Mouse (Mus musculus) kidney, embryonic 14.5 days (tissue): ENCODE results near the gene Scube3. TPM values are rescaled to one million over a fixed set of nuclear protein-coding genes. Genes with fewer than 3 reads are reported as not detected.

Experiments
- ATAC-seq: fragments of 200-750 bp; cut with Nextera tagmentation; 2 replicates; pipeline ENCODE4 v1.8.0; 2017; ENCODE audit warnings: moderate number of reproducible peaks, mild to moderate bottlenecking, moderate TSS enrichment, moderate library complexity; ENCODE audit not compliant: low FRiP score, low TSS enrichment
- H3K27ac ChIP-seq: fragments of 300-500 bp; sonication (generic); 2 replicates; pipeline ENCODE4 v1.5.1; 2014; ENCODE audit warnings: low read depth, mild to moderate bottlenecking, low read length, moderate library complexity, mixed read lengths
- H3K27me3 ChIP-seq: fragments of 300-500 bp; sonication (generic); 2 replicates; pipeline ENCODE4 v1.6.1; 2014; ENCODE audit warnings: mild to moderate bottlenecking, low read length; ENCODE audit not compliant: control insufficient read depth, insufficient read depth
- H3K36me3 ChIP-seq: fragments of 300-500 bp; sonication (generic); 2 replicates; pipeline ENCODE4 v1.6.1; 2014; ENCODE audit warnings: low read length, mixed read lengths; ENCODE audit not compliant: control insufficient read depth, insufficient read depth
- H3K4me1 ChIP-seq: fragments of 300-500 bp; sonication (generic); 2 replicates; pipeline ENCODE4 v1.6.1; 2014; ENCODE audit warnings: low read length, mixed read lengths; ENCODE audit not compliant: control insufficient read depth, insufficient read depth
- H3K4me2 ChIP-seq: fragments of 300-500 bp; sonication (generic); replicated peaks from 2 replicates; pipeline ENCODE4 v1.6.1; 2014; ENCODE audit warnings: low read depth, mild to moderate bottlenecking, low read length
- H3K4me3 ChIP-seq: fragments of 300-500 bp; sonication (generic); 2 replicates; pipeline ENCODE4 v1.5.1; 2014; ENCODE audit warnings: mild to moderate bottlenecking, low read length
- H3K9ac ChIP-seq: fragments of 300-500 bp; sonication (generic); 2 replicates; pipeline ENCODE4 v1.6.1; 2014; ENCODE audit warnings: low read depth, mild to moderate bottlenecking, low read length, moderate library complexity
- H3K9me3 ChIP-seq: fragments of 300-500 bp; sonication (generic); 2 replicates; pipeline ENCODE4 v1.6.1; 2016; ENCODE audit warnings: low read length; ENCODE audit not compliant: control insufficient read depth
- WGBS: fragments of 180-500 bp; shearing (Covaris S2); extraction: QIAGEN DNeasy Blood & Tissue Kit; methylation state at CpG from one replicate; pipeline ENCODE4 v1.1.7; 2014; 5-methylcytosine and 5-hydroxymethylcytosine counted together
- polyA plus RNA-seq: library from polyadenylated mRNA; unstranded; fragments of >200 nt; fragmentation: Nextera tagmentation; extraction: Ambion mirVana; gene quantifications from 2 replicates; pipeline ENCODE4 v1.2.1, GENCODE M21; 2014

Scube3 gene
- polyA plus RNA-seq: 20.5 and 31.3 TPM in 2 replicates

GRCm38 (mm10) chr17:28141771-28142699, at the start of gene Scube3:
Gene Scube3 (plus strand): TSS chr17:28142141.
- WGBS: under 1% methylated on average over 56 of the region's 97 CpGs
- H3K9ac ChIP-seq: peak within 1 kb of the TSS; percentile 71
- no peaks in the 10 kb centered on the region for H3K9me3 ChIP-seq
- H3K4me2 ChIP-seq: peak within 1 kb of the TSS; percentile 68
- H3K27me3 ChIP-seq: no peaks in the 10 kb centered on the region
- H3K4me1 ChIP-seq: peaks cover 45% of the 10 kb centered on the region
- H3K4me3 ChIP-seq: peak within 1 kb of the TSS; percentile 59
- peak within 1 kb of the TSS; percentile 88 for H3K27ac ChIP-seq
- H3K36me3 ChIP-seq: no peaks in the 10 kb centered on the region
- ATAC-seq: peak; percentile 30; the same call in 1 of the 2 replicates

- H3K36me3 ChIP-seq: no peaks in the 10 kb centered on the region
- H3K4me1 ChIP-seq: no peaks in the 10 kb centered on the region
- no peak overlapping the region for H3K9ac ChIP-seq
- no peak overlapping the region for H3K27ac ChIP-seq
- WGBS: 87% methylated on average over 2 of the region's 2 CpGs
- peaks cover 8% of the 10 kb centered on the region; the same call in 1 of the 2 replicates for H3K9me3 ChIP-seq
- no peak for ATAC-seq
- H3K27me3 ChIP-seq: no peaks in the 10 kb centered on the region
- no peak overlapping the region for H3K4me3 ChIP-seq
- no peak overlapping the region for H3K4me2 ChIP-seq
Observed at GRCm38 (mm10) chr17:28092297-28092696, 49.6 kb upstream of the Scube3 start.

GRCm38 (mm10) chr17:28093837-28094236, 48.1 kb upstream of the Scube3 start:
- no peak for ATAC-seq
- 76% methylated on average over 3 of the region's 3 CpGs for WGBS
- H3K4me1 ChIP-seq: peaks cover 6% of the 10 kb centered on the region
- H3K9me3 ChIP-seq: peaks cover 8% of the 10 kb centered on the region; the same call in 1 of the 2 replicates
- no peaks in the 10 kb centered on the region for H3K27me3 ChIP-seq
- H3K9ac ChIP-seq: no peak overlapping the region
- H3K4me3 ChIP-seq: no peak overlapping the region
- H3K27ac ChIP-seq: no peak overlapping the region
- no peak overlapping the region for H3K4me2 ChIP-seq
- H3K36me3 ChIP-seq: no peaks in the 10 kb centered on the region

- no peaks in the 10 kb centered on the region for H3K36me3 ChIP-seq
- ATAC-seq: no peak
- no peaks in the 10 kb centered on the region for H3K27me3 ChIP-seq
- no peak overlapping the region for H3K4me3 ChIP-seq
- WGBS: 68% methylated on average over 10 of the region's 10 CpGs
- peaks cover 8% of the 10 kb centered on the region; the same call in 1 of the 2 replicates for H3K9me3 ChIP-seq
- no peak overlapping the region for H3K4me2 ChIP-seq
- H3K4me1 ChIP-seq: peaks cover 15% of the 10 kb centered on the region
- peak overlapping the region; percentile 59 for H3K27ac ChIP-seq
- no peak overlapping the region for H3K9ac ChIP-seq
Observed at GRCm38 (mm10) chr17:28096418-28096817, 45.5 kb upstream of the Scube3 start.

- H3K4me3 ChIP-seq: no peak overlapping the region
- peaks cover 6% of the 10 kb centered on the region; the same call in 1 of the 2 replicates for H3K9me3 ChIP-seq
- H3K36me3 ChIP-seq: no peaks in the 10 kb centered on the region
- peaks cover 19% of the 10 kb centered on the region for H3K4me1 ChIP-seq
- WGBS: 73% methylated on average over 13 of the region's 13 CpGs
- peak overlapping the region; percentile 86 for H3K27ac ChIP-seq
- H3K9ac ChIP-seq: no peak overlapping the region
- no peak for ATAC-seq
- H3K27me3 ChIP-seq: no peaks in the 10 kb centered on the region
- no peak overlapping the region for H3K4me2 ChIP-seq
Observed at GRCm38 (mm10) chr17:28097308-28097707, 44.6 kb upstream of the Scube3 start.

- no peaks in the 10 kb centered on the region for H3K36me3 ChIP-seq
- H3K4me2 ChIP-seq: no peak overlapping the region
- peak overlapping the region; percentile 86; the same call in 1 of the 2 replicates for H3K27ac ChIP-seq
- peaks cover 24% of the 10 kb centered on the region for H3K4me1 ChIP-seq
- H3K9ac ChIP-seq: no peak overlapping the region
- no peak overlapping the region for H3K4me3 ChIP-seq
- no peaks in the 10 kb centered on the region; the same call in 1 of the 2 replicates for H3K9me3 ChIP-seq
- 13% methylated on average over 3 of the region's 3 CpGs for WGBS
- no peaks in the 10 kb centered on the region for H3K27me3 ChIP-seq
- ATAC-seq: peak; percentile 14; the same call in 1 of the 2 replicates
Observed at GRCm38 (mm10) chr17:28099086-28099485, 42.9 kb upstream of the Scube3 start.

GRCm38 (mm10) chr17:28100669-28101068, 41.3 kb upstream of the Scube3 start:
- no peaks in the 10 kb centered on the region for H3K9me3 ChIP-seq
- no peaks in the 10 kb centered on the region for H3K27me3 ChIP-seq
- peaks cover 24% of the 10 kb centered on the region for H3K4me1 ChIP-seq
- no peak for ATAC-seq
- H3K36me3 ChIP-seq: no peaks in the 10 kb centered on the region
- no peak overlapping the region for H3K9ac ChIP-seq
- H3K4me2 ChIP-seq: no peak overlapping the region
- peak overlapping the region; percentile 78 for H3K27ac ChIP-seq
- WGBS: 83% methylated on average over 1 of the region's 1 CpGs
- H3K4me3 ChIP-seq: no peak overlapping the region

- WGBS: 7% methylated on average over 12 of the region's 12 CpGs
- Histone ChIP-seq H3K4me3 (no peak overlapping the region), H3K4me2 (0 out of 2 replicates have a peak overlapping the region, but pooled peaks have one; percentile 13), H3K4me1 (peaks cover 24% of the 10 kb centered on the region), H3K9me3 (no peaks in the 10 kb centered on the region), H3K36me3 (no peaks in the 10 kb centered on the region), H3K9ac (peak overlapping the region; percentile 18; the same call in 1 of the 2 replicates), H3K27me3 (no peaks in the 10 kb centered on the region), H3K27ac (peak overlapping the region; percentile 78)
- peak; percentile 81 for ATAC-seq
Observed at GRCm38 (mm10) chr17:28101284-28101887, 40.6 kb upstream of the Scube3 start.
